Mouse (Mus musculus) adrenal gland, adult 8-10 months (tissue): Measurements from ENCODE around the gene Hmga1. TPM values are rescaled to one million over a fixed set of nuclear protein-coding genes. Genes with fewer than 3 reads are reported as not detected.

Source experiments
- DNase-seq: peaks from one replicate; pipeline ENCODE4 v3.0.0; 2022
- total RNA-seq, 4 experiments: library from RNA; stranded (reverse); gene quantifications; 2 replicates each; pipeline ENCODE4 v1.2.4; 2022

Hmga1 gene
- total RNA-seq, 4 experiments from 2014 or later, result 14.7 to 23.4 (median 20.9) TPM

GRCm38 (mm10) chr17:27528767-27529166 lies 27.5 kb upstream of the Hmga1 start:
- peak; percentile 29 for DNase-seq

GRCm38 (mm10) chr17:27532095-27532494 lies 24.2 kb upstream of the Hmga1 start:
- no peak for DNase-seq

GRCm38 (mm10) chr17:27533354-27533753 lies 22.9 kb upstream of the Hmga1 start:
- DNase-seq, result no peak

- DNase-seq, result peak; percentile 72
These were observed 21.6 kb upstream of the Hmga1 start for GRCm38 (mm10) chr17:27534718-27535117.

- no peak for DNase-seq
These were observed 15.0 kb upstream of the Hmga1 start for GRCm38 (mm10) chr17:27541261-27541660.

- DNase-seq, result no peak
These were observed 14.3 kb upstream of the Hmga1 start for GRCm38 (mm10) chr17:27541984-27542383.

- no peak for DNase-seq
These were observed 11.7 kb upstream of the Hmga1 start for GRCm38 (mm10) chr17:27544551-27544950.

- DNase-seq, result no peak
These were observed 10.3 kb upstream of the Hmga1 start for GRCm38 (mm10) chr17:27545991-27546390.

GRCm38 (mm10) chr17:27546574-27547085 lies 9.7 kb upstream of the Hmga1 start:
- DNase-seq, result no peak

- peak; percentile 72 for DNase-seq
These were observed 8.9 kb upstream of the Hmga1 start for GRCm38 (mm10) chr17:27547253-27547868.

- no peak for DNase-seq
These were observed 7.1 kb upstream of the Hmga1 start for GRCm38 (mm10) chr17:27549234-27549633.

GRCm38 (mm10) chr17:27551393-27551940 lies 4.8 kb upstream of the Hmga1 start:
- DNase-seq, result no peak

- DNase-seq, result no peak
These were observed 3.8 kb upstream of the Hmga1 start for GRCm38 (mm10) chr17:27552215-27553201.

- no peak for DNase-seq
These were observed 2.0 kb upstream of the Hmga1 start for GRCm38 (mm10) chr17:27554062-27554960.

- no peak for DNase-seq
These were observed 1.2 kb upstream of the Hmga1 start for GRCm38 (mm10) chr17:27555075-27555511.

GRCm38 (mm10) chr17:27555512-27556172 lies 655 bp upstream of the Hmga1 start:
- no peak for DNase-seq

GRCm38 (mm10) chr17:27557181-27557926 lies 1.1 kb downstream of the Hmga1 start:
- DNase-seq, result no peak

GRCm38 (mm10) chr17:27557927-27558661 lies 1.8 kb downstream of the Hmga1 start:
- no peak for DNase-seq

- no peak for DNase-seq
These were observed 2.5 kb downstream of the Hmga1 start for GRCm38 (mm10) chr17:27558845-27559244.

GRCm38 (mm10) chr17:27559596-27559995 lies 3.3 kb downstream of the Hmga1 start:
- no peak for DNase-seq
